Mouse (Mus musculus): ENCODE data around the gene Tsc22d1.
A peak's percentile ranks its signal among the peaks of the same experiment; 100 is the strongest.

Tsc22d1 gene

GRCm38 (mm10) chr14:76518217-76518616, 103.5 kb downstream of the Tsc22d1 start:
- no peak for DNase-seq (ENCODE audit: low spot score in 2 of 2)

DNA sequence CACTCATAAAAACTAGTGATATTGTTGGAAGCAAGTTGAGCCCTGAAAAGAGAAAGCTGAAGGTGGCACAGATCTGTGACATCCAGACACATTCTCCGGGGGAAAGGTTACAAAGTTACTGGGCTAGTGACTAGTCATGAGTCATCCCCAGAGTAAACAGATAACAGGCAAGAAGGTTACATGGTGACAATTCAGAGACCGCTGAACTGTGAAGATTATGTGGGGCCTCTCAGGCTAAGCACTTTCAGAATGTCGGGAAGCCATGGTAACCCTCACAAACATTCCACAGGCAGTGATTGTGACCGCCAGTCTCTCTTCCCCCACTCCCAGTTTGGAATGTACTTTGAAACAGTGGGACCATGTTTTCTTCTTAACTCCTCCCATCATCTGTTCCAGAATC, 105.8 kb downstream of the Tsc22d1 start:
- no peak for DNase-seq (ENCODE audit: low spot score in 2 of 2)

DNA sequence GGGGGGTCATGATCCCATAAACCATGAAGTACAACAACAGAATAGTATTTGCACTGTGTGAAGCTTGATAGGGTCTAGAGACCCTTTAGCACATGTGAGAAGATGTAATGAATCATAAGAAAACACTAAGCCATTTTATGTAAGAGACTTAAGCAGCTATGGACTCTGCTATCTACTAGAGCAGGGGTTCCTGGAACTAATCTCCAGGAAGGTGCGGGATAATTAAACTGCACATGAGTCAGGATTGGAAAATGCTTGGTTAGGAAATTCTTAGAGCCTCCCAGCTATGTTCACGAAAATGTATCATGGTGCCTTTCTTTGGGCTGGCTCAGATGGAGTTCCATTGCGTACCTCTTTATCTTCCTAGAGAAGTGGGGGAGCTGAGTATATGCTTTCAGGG, 106.5 kb downstream of the Tsc22d1 start:
- DNase-seq (ENCODE audit: low spot score in 2 of 2): no peak

- DNase-seq (ENCODE audit: low spot score in 2 of 2): no peak
Observed at GRCm38 (mm10) chr14:76523344-76523743, 108.6 kb downstream of the Tsc22d1 start.

DNA sequence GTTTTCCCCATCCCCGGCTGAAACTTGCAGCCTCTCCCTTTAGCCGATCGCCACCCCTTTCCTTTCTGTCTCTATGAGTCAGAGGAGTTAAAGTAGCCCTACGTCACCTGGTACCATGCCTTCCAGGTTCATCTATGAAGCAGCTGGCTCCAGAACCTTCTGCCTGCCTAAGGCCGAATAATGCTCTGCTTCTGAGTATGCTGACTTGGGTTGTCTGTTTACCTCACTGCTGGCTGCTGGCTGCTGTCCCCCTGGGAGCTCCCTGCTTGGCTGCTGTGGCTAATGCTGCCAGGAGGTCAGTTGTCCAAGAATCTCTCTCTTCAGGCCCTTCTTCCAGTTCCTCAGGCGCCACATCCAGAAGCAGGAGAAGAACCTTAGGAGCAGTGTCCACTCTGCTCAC, 111.7 kb downstream of the Tsc22d1 start:
- DNase-seq (ENCODE audit: low spot score in 2 of 2): no peak

DNA sequence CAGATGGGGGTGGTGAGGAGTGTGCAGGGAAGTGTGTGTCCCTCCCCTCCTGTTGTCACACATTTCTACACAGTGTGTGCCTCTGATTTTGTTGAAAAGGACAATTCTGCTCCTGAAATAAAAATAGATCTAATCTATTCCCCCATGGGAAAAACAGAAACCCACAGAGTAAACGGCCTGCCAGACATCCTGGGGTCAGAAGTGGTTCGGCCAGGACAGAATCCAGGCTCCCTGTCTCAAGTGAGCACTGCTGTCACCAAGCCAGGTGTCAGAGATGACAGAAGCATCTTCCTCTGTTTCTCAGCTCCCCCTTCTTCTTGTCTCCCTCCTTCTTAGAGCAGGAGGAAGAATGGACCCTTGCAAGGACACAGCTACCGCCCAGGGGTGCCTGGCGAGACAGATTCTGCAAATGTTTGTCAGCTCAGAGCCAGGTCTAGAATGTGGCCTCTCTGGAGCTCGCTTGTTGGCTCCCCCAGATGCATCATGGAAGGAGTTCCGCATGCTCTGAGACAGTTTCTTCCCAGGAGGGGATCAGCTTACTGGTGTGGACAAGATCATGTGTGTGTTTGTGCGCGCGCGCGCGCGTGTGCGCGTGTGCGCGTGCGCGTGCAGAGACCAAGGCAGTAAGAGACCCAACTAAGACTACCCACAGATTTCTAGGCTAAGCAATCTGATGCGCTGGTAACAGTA, 112.4 kb downstream of the Tsc22d1 start:
- DNase-seq (ENCODE audit: low spot score in 2 of 2): no peak

GRCm38 (mm10) chr14:76527758-76528313, 113.1 kb downstream of the Tsc22d1 start:
- DNase-seq (ENCODE audit: low spot score in 2 of 2): no peak

- no peak for DNase-seq (ENCODE audit: low spot score in 2 of 2)
Observed at GRCm38 (mm10) chr14:76528641-76529040, 113.9 kb downstream of the Tsc22d1 start.

DNA sequence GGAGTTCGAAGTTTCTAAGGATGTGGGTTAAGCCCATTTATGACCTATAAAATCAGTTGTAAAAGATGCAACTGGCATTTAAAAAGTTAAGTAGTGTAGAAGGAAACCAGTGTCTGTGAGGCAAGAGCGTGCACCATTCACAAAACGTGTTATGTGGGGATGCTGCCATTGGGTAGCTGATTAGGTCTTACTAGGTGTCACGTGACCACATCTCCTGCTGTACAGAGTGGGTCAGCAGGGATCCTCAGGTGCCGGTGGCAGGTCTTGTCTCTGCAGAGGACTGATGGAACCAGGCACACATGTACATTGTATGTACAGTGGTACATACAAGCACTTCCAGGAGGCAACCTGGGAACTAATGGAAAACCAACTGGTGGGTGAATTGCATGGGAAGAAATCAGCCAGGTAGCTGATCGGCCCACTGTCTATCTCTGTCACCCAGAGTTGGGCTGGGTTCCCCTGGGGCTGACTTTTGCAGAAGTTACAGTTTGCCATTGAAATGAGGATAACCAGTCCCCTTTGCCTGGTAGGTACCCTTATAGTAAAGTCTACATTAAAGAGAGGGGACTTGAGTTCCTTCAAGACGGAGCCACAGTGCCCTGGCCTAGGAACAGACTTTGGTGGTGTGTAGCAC, 116.4 kb downstream of the Tsc22d1 start:
- DNase-seq (ENCODE audit: low spot score in 2 of 2): no peak

- no peak for DNase-seq (ENCODE audit: low spot score in 2 of 2)
Observed at GRCm38 (mm10) chr14:76532257-76533169, 117.8 kb downstream of the Tsc22d1 start.

GRCm38 (mm10) chr14:76533170-76533815, 118.5 kb downstream of the Tsc22d1 start:
- DNase-seq (ENCODE audit: low spot score in 2 of 2): no peak

GRCm38 (mm10) chr14:76535096-76535495, 120.3 kb downstream of the Tsc22d1 start:
- no peak for DNase-seq (ENCODE audit: low spot score in 2 of 2)

GRCm38 (mm10) chr14:76536921-76537320, 122.2 kb downstream of the Tsc22d1 start:
- no peak for DNase-seq (ENCODE audit: low spot score in 2 of 2)

- no peak for DNase-seq (ENCODE audit: low spot score in 2 of 2)
Observed at GRCm38 (mm10) chr14:76540005-76540670, 125.4 kb downstream of the Tsc22d1 start.

DNA sequence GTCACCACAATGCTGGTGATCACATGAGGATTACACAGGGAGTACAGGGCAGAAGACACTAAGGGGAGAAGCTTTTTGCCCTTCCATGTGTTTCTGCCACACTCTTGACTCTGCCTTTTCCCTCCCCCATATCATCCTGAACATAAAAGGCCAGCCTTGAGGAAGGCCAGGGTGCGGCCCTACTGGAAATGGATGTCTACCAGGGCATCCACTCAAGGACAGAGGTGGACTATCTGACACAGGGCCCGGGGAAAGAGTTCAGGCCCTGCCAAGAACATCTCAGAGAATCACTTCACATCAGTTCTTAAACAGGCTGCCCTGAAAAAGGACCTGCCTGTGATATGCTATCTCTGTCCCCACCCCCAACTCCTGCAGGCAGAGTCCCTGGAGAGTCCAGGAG, 126.6 kb downstream of the Tsc22d1 start:
- no peak for DNase-seq (ENCODE audit: low spot score in 2 of 2)

GRCm38 (mm10) chr14:76544136-76544535, 129.4 kb downstream of the Tsc22d1 start:
- no peak for DNase-seq (ENCODE audit: low spot score in 2 of 2)

DNA sequence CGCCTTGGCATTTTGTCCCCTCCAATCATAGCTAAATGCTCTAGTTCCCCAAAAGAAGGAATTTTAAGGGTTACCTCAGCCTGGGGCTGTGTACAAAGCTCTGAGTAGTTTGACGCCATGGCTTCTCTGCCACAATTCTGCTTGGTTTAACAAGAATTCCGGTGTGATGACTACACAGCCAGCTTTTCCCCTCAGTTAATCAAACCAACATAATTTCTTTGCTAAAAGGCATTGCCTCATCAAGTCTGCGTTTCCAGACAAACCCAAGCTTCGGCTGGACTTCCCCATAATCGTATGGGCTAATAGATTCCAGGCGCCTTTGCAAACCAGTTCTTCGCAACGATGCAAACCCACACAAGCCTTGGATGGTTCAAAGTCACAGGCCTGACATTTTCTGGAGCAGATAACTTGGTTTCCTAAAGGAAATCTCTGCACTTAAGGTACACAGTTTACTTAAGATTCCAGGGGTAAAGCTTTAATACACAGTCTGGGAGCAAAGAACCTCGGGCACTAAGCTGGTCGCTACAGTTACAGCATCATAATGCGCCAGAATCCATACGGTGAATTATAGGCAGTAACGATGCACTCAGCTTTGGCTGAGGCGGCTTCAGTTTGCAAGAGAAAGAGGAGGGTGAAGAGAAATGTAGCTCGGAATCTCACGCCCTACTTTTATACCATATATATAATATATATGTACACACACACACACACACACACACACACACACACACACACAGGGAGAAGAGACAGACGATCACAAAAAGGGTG, 140.7 kb downstream of the Tsc22d1 start:
- DNase-seq (ENCODE audit: low spot score in 2 of 2): no peak

DNA sequence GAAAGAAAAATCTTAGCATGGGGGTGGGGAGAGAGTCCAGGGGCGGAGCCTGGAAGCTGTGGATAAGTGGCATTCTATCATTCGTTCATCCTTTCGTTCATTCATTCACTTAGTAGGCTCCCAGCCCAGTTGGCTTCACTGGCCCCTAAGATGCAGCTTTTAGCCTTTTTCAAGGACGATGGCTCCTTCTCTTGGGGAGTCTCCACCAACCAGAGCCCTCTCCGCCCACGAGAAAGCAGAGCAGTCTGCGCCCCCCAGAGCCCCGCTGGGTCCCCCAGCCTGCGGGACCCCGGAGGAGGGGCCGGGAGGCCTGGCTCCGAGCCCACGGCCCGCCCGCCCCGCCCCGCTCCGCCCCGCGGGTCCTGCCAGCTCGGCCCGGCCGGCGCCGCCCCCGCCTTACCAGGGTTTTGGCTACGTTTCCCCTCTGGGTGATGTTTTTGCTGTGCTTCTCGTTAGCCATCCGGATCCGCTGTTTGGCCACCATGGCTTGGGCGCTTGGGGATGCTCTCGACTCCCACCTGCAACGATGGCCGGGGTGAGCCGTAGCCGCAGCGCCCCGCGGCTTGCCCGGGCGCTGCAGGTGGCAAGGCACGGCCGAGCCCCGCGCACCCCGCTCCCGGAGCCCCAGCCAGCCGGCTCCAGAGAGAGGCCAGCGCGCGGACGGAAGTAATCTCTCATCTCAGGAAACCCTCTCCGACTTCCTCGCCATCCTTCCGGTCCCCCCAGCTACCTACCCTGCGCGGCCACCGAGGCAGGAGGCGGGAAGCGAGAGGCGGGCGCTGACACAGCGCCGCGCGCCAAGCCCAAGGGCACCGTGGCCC, 141.5 kb downstream of the Tsc22d1 start:
- DNase-seq (ENCODE audit: low spot score in 2 of 2): peak; percentile 63 to 68

DNA sequence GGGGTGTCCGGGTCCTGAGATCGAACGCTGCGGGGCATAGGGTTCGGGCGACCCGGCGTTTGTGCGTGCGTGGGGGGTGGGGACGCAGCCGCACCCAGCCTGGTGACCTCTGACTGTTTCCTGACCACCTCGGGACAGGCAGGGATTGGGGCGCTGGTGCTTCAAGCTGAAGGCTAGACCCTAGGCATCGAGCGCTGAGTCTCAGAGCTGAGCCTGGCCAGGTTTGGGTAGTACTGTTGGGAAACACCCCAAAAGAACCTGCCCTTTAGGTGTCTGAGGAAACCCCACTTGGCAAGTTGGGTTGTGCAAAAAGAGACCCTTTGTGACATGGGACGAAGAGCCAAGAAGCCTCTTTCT, 142.1 kb downstream of the Tsc22d1 start, which contains the start of gene Serp2:
TSS of gene Serp2 (minus strand) at position 38 of the 357 bp plus-strand sequence.
- DNase-seq (ENCODE audit: low spot score in 2 of 2): no peak
